Mouse (Mus musculus): ENCODE results near the gene Ppp1cc. TPM values are rescaled to one million over a fixed set of nuclear protein-coding genes. Genes with fewer than 3 reads are reported as not detected.

The Ppp1cc gene
- 288 TPM in 2 replicates for polyA plus RNA-seq (2015; fragmentation: Nextera tagmentation; extraction: Ambion mirVana)

DNA sequence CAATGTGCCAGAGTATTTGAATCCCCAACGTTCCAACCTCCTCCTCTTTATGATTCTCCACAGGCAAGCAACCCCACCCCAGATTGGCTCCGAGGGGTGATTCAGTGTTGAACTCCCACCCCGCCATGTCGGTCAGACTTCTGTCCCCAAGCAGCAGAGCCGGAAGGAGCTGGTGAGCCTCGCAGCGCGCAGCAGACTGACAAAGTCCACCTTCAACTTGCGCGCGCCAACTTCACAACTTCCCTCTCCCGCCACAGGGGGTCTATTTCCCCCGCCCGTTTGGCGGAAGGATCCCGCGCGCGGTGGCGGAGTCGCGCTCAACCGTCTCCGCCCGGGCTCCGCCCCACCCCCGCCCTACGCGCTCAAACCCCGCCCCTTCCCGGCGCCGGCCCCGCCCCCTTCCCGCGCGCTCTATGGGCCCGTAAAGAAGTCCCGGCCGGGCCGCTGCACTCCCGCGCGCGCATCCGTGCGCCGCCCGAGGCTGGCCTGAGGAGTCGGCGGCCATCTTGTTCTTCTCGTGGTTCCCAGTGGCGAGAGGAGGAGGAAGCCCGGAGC, at the start of gene Ppp1cc:
Gene Ppp1cc (plus strand): TSS at position 452 of the 555 bp plus-strand sequence.
- peak; percentile 96 for ATAC-seq
- Histone ChIP-seq H3K36me3 (ENCODE audit: poor library complexity, severe bottlenecking) (peaks cover 25% of the 10 kb centered on the region), H3K27me3 (no peaks in the 10 kb centered on the region), H3K9me3 (replicated peaks) (no peaks in the 10 kb centered on the region), H3K4me3 (peak within 1 kb of the TSS; percentile 83), H3K4me2 (peak within 1 kb of the TSS; percentile 88), H3K4me1 (peaks cover 45% of the 10 kb centered on the region), H3K9ac (peak within 1 kb of the TSS; percentile 99), H3K27ac (peak within 1 kb of the TSS; percentile 88)
- WGBS: under 1% methylated on average over 31 of the region's 54 CpGs

DNA sequence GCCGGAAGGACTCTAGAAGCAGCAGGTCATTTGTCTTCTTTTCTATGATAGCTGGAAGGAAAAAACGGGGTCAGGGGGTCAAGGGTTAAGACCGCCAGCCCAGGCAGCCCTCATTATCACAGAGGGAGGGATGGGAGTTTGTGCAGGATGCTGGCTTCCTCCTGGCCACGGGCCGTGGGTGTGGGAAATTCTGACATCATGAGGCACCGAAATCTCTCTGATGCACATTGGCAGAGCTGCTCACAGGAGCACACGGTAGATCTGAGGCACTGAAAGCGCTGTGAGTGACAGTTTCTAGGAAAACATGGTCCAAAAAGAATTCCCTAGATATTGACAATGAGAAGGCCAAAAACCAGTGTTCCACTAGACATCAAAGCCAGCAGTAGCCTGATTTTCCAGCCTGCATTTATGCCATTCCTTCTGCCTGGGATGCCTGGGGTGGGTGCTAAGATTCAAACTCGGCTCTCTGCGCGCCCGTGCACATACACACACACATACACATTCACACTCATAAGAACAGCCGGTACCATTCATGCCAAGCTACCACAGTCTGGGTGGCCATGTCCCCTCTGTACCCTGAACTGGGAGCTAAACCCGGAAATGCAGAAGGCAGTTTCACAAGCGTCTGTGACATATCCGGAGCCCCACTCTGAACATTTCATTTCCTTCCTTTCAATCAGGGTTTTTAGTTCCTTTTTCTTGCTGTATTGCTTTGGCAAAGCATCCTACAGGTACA, 48.6 kb upstream of the Ppp1cc start:
- no peak for ATAC-seq
- H3K36me3 ChIP-seq (ENCODE audit: poor library complexity, severe bottlenecking): no peaks in the 10 kb centered on the region
- WGBS: 64% methylated on average over 16 of the region's 16 CpGs

DNA sequence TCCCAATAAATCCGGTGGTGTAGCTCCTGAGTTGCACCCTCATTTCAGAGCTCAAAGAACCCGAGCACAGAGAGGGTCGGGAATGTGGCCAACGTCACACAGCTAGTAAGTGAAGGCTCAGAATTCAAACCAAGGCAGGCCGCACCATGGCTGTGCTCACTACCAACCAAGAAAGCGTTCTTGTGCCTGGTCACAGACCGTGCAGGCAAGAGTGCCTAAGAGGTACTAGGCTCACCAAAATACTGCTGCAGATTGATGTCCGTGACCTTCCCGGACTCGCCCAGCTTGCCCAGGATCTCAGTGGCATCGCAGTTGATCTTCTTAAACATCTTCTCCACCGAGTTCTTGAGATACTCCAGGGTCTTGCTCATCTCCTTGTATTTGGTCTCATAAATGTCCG, 47.5 kb upstream of the Ppp1cc start:
- no peak overlapping the region for H3K27ac ChIP-seq
- no peak overlapping the region for H3K4me3 ChIP-seq
- H3K9ac ChIP-seq: no peak overlapping the region
- no peaks in the 10 kb centered on the region for H3K9me3 ChIP-seq (replicated peaks)
- H3K36me3 ChIP-seq (ENCODE audit: poor library complexity, severe bottlenecking): no peaks in the 10 kb centered on the region
- 89% methylated on average over 13 of the region's 13 CpGs for WGBS
- no peak overlapping the region for H3K4me2 ChIP-seq
- no peaks in the 10 kb centered on the region for H3K27me3 ChIP-seq
- H3K4me1 ChIP-seq: no peaks in the 10 kb centered on the region
- no peak for ATAC-seq

More for the DNA sequence above, 48.6 kb upstream of the Ppp1cc start:
- Histone ChIP-seq H3K4me2 (no peak overlapping the region), H3K4me1 (no peaks in the 10 kb centered on the region), H3K4me3 (no peak overlapping the region), H3K27ac (no peak overlapping the region), H3K9ac (no peak overlapping the region), H3K27me3 (no peaks in the 10 kb centered on the region), H3K9me3 (replicated peaks) (no peaks in the 10 kb centered on the region)

DNA sequence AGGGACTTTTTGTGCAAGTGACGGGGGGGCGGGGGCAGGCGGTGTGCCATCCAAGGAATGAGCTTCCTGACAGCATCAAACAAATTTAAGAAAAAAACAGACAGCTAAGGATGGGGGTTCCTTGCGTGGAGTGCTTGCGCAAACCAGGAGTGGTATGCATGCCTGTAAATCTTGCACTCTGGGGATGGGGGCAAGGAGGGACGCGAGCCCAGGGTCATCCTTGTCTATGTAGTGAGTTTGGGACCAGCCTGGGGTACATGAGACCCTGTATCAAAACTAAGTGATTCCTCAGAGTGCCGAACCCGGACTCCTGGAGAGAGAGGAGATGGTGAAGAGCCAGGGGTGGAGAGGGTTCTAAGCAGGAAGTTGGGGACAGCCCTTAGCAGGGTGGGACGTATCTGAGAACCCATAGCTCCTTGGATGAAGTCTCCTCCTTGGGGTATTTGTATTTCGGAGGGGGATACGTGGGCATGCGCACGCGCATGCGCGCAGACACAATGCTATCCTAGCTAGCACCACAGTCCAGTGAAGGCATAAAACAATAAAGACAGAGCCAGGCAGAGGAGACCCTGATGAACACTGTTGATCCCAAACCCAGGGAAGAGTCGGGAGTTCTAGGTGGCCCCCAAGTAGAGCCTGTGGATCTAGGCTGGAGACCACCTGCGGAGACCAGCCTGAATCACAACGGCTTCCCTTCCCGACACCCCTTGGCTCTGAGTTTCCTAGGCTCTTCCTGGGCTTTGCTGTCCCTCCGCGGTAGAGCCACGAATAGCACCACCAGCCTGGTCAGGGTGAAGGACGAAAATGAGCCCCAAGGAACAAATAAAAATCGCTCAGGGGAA, 46.8 kb upstream of the Ppp1cc start:
- no peaks in the 10 kb centered on the region for H3K4me1 ChIP-seq
- H3K4me2 ChIP-seq: no peak overlapping the region; the same call in 1 of the 2 replicates
- no peaks in the 10 kb centered on the region for H3K36me3 ChIP-seq (ENCODE audit: poor library complexity, severe bottlenecking)
- no peak overlapping the region for H3K4me3 ChIP-seq
- no peaks in the 10 kb centered on the region for H3K27me3 ChIP-seq
- no peak overlapping the region for H3K9ac ChIP-seq
- peaks cover 4% of the 10 kb centered on the region; the same call in 1 of the 2 replicates for H3K9me3 ChIP-seq (replicated peaks)
- WGBS: 69% methylated on average over 26 of the region's 26 CpGs
- no peak for ATAC-seq
- H3K27ac ChIP-seq: no peak overlapping the region

DNA sequence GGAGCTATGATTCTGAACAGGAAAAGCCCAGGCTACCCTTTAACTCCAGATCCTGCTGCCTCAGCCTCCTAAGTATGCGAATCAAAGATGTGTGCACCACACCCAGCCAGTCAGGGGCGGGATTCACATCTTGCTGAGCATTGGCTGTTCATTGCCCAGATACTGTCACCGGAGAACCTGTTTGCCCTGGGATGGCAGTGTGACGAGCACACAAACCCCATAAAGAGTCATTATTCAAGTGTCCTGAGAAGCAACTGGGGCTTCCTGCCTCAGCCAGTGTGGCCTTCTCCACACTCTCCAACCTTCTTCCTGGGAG, 46.2 kb upstream of the Ppp1cc start:
- Histone ChIP-seq H3K36me3 (ENCODE audit: poor library complexity, severe bottlenecking) (no peaks in the 10 kb centered on the region), H3K27me3 (no peaks in the 10 kb centered on the region), H3K4me2 (no peak overlapping the region), H3K9me3 (replicated peaks) (peaks cover 4% of the 10 kb centered on the region; the same call in 1 of the 2 replicates), H3K4me3 (no peak overlapping the region), H3K27ac (no peak overlapping the region), H3K4me1 (no peaks in the 10 kb centered on the region), H3K9ac (no peak overlapping the region)
- ATAC-seq: no peak
- WGBS: 67% methylated on average over 4 of the region's 4 CpGs

DNA sequence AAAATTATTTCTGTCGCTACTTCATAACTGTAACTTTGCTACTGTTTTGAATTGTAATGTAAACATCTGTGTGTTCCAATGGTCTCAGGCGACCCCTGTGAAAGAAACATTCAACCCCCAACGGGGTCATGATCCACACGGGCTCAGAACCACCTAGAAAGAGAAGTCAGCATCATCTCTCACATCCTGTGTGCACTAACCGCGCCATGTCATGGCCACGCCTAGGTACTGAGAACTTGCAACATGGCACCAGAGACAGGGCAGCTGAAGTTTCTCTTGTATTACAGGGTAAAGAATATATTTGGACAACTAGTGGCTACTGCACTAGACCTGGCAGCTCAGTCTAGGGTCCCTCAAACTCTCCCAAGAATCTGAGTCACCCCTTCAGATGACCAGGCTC, 44.6 kb upstream of the Ppp1cc start:
- ATAC-seq: no peak
- H3K9me3 ChIP-seq (replicated peaks): peaks cover 4% of the 10 kb centered on the region; the same call in 1 of the 2 replicates
- no peak overlapping the region for H3K4me3 ChIP-seq
- H3K27ac ChIP-seq: no peak overlapping the region
- no peak overlapping the region for H3K4me2 ChIP-seq
- 86% methylated on average over 7 of the region's 7 CpGs for WGBS
- H3K36me3 ChIP-seq (ENCODE audit: poor library complexity, severe bottlenecking): no peaks in the 10 kb centered on the region
- no peaks in the 10 kb centered on the region for H3K27me3 ChIP-seq
- H3K9ac ChIP-seq: no peak overlapping the region
- H3K4me1 ChIP-seq: no peaks in the 10 kb centered on the region

DNA sequence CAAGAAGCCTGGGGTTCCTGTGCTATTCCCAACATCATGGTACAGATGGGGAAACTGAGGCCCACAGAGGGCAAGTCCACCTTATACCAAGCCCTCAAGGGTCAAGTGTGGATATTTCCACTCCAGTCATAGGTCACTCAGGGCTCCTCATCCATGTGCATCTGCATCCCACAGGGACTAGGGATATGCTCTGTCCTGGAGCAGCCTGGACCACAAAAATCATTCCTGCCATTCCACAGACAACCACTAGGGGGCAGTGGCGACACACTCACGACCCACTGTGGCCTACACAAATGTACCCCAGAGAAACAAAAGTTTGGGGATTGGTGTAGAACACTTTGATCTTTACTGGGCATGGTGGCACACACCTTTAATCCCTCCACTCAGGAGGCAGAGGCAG, 43.9 kb upstream of the Ppp1cc start:
- H3K27ac ChIP-seq: no peak overlapping the region
- no peaks in the 10 kb centered on the region for H3K4me1 ChIP-seq
- H3K4me2 ChIP-seq: no peak overlapping the region
- H3K9me3 ChIP-seq (replicated peaks): peaks cover 4% of the 10 kb centered on the region; the same call in 1 of the 2 replicates
- no peak overlapping the region for H3K9ac ChIP-seq
- ATAC-seq: no peak
- no peaks in the 10 kb centered on the region for H3K36me3 ChIP-seq (ENCODE audit: poor library complexity, severe bottlenecking)
- H3K4me3 ChIP-seq: no peak overlapping the region
- H3K27me3 ChIP-seq: no peaks in the 10 kb centered on the region
- WGBS: 5% methylated on average over 2 of the region's 2 CpGs

DNA sequence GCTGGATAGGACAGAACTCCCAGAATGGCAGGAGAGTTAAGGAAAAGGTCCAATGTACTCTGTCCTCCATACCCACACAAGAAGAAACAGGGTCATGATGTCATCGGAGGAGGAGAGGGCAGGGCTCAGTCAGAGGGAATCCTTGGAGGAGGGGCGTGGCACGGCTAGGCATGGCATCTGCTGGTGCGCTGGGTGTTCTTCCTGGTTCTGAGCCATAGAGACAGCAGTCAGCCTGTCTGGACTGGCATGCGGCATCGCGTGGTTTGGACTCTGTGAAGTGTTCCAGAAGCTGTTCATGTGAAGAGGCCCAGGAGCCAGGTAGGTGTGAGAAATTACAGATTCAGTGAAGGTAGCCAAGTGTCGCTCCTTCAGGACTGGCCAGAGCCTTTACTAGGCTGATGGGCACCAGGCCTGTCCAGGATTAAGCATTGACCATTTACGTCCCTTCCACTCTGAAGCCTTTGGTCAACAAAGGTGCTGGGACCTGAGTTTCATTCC, 42.8 kb upstream of the Ppp1cc start:
- WGBS: 96% methylated on average over 9 of the region's 9 CpGs
- H3K4me2 ChIP-seq: no peak overlapping the region
- ATAC-seq: no peak
- no peaks in the 10 kb centered on the region for H3K4me1 ChIP-seq
- no peak overlapping the region for H3K4me3 ChIP-seq
- no peak overlapping the region for H3K27ac ChIP-seq
- H3K27me3 ChIP-seq: no peaks in the 10 kb centered on the region
- H3K9me3 ChIP-seq (replicated peaks): peaks cover 4% of the 10 kb centered on the region; the same call in 1 of the 2 replicates
- H3K36me3 ChIP-seq (ENCODE audit: poor library complexity, severe bottlenecking): no peaks in the 10 kb centered on the region
- H3K9ac ChIP-seq: no peak overlapping the region

DNA sequence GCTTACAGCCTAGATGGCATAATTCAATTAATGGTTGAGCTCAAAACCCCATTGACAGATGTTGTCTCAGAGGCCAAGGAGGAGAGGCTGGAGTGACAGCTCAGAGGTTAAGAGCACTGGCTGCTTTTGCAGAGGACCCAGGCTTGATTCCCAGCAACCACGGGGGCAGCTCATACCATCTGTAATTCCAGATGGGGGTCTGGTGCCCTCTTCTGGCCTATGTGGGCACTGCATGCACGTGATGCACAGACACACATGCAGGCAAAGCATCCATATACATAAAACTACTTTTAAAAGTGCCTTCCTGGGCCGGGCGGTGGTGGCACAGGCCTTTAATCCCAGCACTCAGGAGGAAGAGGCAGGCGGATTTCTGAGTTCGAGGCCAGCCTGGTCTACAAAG, 41.8 kb upstream of the Ppp1cc start:
- H3K9me3 ChIP-seq (replicated peaks): peaks cover 4% of the 10 kb centered on the region; the same call in 1 of the 2 replicates
- WGBS: 92% methylated on average over 6 of the region's 6 CpGs
- ATAC-seq: no peak
- no peaks in the 10 kb centered on the region for H3K36me3 ChIP-seq (ENCODE audit: poor library complexity, severe bottlenecking)
- no peak overlapping the region for H3K4me2 ChIP-seq
- no peak overlapping the region for H3K4me3 ChIP-seq
- H3K27ac ChIP-seq: no peak overlapping the region
- H3K9ac ChIP-seq: no peak overlapping the region
- no peaks in the 10 kb centered on the region for H3K4me1 ChIP-seq
- H3K27me3 ChIP-seq: no peaks in the 10 kb centered on the region

DNA sequence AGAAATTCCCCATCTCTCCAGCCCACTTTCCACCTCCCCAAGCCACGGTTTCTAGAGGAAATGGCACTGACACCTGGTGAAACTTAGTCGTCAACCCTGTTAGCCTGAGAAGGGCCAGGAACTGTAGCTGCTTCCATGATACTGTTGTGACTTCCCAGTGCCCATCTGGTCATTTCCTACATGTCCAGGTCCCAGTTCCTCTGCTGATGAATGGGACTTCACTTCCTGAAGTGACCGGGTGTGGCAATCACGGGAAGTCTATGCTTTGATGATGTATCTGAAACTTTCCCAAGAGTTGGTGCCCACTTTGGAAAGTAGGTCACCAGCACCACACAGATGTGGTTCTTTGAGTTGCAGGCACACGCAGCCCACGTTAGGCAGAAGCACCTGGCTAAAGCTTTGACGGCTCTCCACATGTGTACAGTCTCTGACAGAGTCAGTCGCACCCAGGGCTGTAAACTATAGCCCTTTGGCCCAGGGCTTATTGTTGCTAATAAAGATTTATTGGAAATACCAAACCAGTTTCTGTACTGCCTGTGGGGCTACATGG, 32.8 kb upstream of the Ppp1cc start:
- Histone ChIP-seq H3K36me3 (ENCODE audit: poor library complexity, severe bottlenecking) (no peaks in the 10 kb centered on the region), H3K9me3 (replicated peaks) (no peaks in the 10 kb centered on the region), H3K27me3 (no peaks in the 10 kb centered on the region), H3K27ac (no peak overlapping the region), H3K4me1 (0 out of 2 replicates have a peak, but pooled peaks cover 5% of the 10 kb centered on the region), H3K4me3 (no peak overlapping the region), H3K4me2 (no peak overlapping the region), H3K9ac (no peak overlapping the region)
- ATAC-seq: no peak
- 84% methylated on average over 8 of the region's 8 CpGs for WGBS

DNA sequence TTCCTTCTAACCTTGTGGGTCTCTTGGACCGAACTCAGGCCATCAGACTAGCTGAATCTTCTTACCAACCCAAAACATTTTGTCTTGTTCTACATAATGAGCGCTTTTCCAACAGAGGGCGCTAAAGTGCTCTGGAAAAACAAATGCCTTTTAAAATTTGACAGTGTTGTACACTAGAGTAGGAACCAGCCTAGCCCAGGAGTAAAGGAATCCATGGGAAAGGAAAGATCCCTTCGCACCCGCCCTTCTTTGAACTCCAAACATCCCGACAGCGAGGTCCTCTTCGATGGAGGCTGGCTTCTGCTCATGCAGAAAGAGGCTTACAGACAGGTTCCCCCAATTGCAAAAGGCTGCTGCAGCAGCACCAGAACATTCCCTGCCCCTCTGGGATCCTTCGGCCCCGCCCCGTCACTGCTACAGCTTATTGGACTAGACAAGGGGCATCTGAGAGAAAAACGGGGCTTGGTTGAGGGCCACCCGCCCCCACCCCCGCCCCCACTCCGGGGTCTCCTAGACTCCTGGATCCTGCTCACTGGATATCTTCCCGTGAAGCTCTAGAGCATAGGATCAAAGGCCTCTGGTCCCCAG, 28.9 kb upstream of the Ppp1cc start:
- H3K9ac ChIP-seq: no peak overlapping the region
- no peak overlapping the region for H3K4me2 ChIP-seq
- H3K27ac ChIP-seq: no peak overlapping the region
- no peak for ATAC-seq
- no peaks in the 10 kb centered on the region for H3K9me3 ChIP-seq (replicated peaks)
- H3K4me3 ChIP-seq: no peak overlapping the region
- H3K4me1 ChIP-seq: peaks cover 18% of the 10 kb centered on the region
- no peaks in the 10 kb centered on the region for H3K36me3 ChIP-seq (ENCODE audit: poor library complexity, severe bottlenecking)
- 29% methylated on average over 16 of the region's 16 CpGs for WGBS
- H3K27me3 ChIP-seq: peaks cover 4% of the 10 kb centered on the region; the same call in 1 of the 2 replicates

All from forebrain, embryonic 13.5 days (tissue).